Mouse (Mus musculus): ENCODE results near the gene Mospd3. TPM values are rescaled to one million over a fixed set of nuclear protein-coding genes. Genes with fewer than 3 reads are reported as not detected.
A peak's percentile ranks its signal among the peaks of the same experiment; 100 is the strongest.
"Not testable (repeated sequence)": the region's sequence is repeated elsewhere in the genome, so short reads cannot be mapped to it uniquely, and the experiment has no call there.

Gene Mospd3
- total and polyA plus RNA-seq, 3 experiments, result 10.7 to 32.3 (median 16.3) TPM

DNA sequence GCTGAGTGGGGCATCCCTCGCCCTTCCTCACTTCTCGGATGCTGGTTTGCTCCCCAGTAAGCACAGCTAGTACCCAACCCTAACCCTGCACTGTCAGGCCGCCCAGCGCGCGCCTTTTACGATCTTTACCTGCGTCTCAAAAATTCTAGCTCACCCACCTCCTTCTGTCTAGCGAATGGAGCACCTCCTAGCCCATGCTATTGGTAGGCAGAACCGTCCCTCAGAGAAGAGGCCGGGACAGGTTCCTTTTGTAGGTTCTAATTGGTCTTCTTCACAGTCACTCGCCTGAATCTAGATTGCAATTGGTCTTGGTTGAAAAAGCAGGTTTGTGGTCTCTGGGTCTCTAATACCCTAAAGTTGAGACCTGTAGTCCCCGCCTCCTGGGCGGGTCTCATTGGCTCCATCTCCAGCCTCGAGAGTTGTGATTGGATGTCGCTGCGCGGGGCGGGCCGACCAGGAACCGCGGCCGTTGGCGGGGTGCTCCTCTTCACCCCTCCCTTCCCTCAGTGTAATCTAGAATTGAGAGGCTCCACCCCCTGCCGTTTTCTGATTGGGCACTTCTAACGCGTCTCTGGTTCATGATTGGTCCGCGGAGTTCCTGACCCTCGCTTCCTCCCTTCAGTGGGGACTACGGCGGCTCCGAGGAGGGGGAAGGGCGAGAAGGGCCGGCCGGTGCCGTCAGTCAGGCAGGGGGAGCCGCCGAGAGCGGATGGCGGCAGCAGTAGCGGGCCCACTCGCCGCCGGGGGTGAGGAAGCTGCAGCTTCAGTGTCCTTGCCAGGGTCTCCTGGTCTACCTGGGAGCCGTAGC is 27.8 kb upstream of the Mospd3 start, which contains the start of the genes Fbxo24, Lrch4 and Gm20605:
Fbxo24 (minus strand) TSS at position 505 of the 808 bp plus-strand sequence.
Lrch4 (plus strand) TSS at position 624 of the 808 bp plus-strand sequence.
Gm20605 (plus strand) TSS at position 678 of the 808 bp plus-strand sequence.
- Histone ChIP-seq H3K4me1 (ENCODE audit: control insufficient read depth, insufficient read depth, low read length) (peaks cover 12% of the 10 kb centered on the region), H3K9ac (ENCODE audit: low read depth, low read length) (peak within 1 kb of the TSS; percentile 90), H3K4me3 (peak within 1 kb of the TSS; percentile 95), H3K27ac (peak within 1 kb of the TSS; percentile 94), H3K79me2 (replicated peaks; ENCODE audit: control insufficient read depth, insufficient read depth, low read length) (no peaks in the 10 kb centered on the region; the same call in none of the 2 replicates), H3K36me3 (ENCODE audit: control insufficient read depth, insufficient read depth, low read length) (no peaks in the 10 kb centered on the region), H3K27me3 (ENCODE audit: control insufficient read depth, insufficient read depth, low read length) (no peaks in the 10 kb centered on the region)
- intact Hi-C loops (cut with DNase I), result loop anchor here (1.0 to 2.0 kb wide), 3 partner anchors 18 to 96 kb away; partner anchors contain the start of genes Epo, Gnb2 and Mospd3
- TF ChIP-seq CTCF (IDR thresholded peaks at IDR 0.05), result peak; percentile 16; the same call in 1 of the 2 replicates
- TF ChIP-seq EP300 (IDR thresholded peaks at IDR 0.05; ENCODE audit: insufficient read depth, low read depth, low read length), result peak; percentile 68; the same call in 1 of the 2 replicates
- TF ChIP-seq POLR2A (IDR thresholded peaks at IDR 0.05; ENCODE audit: insufficient read depth, low read depth, low read length), result peak; percentile 95
- peak; percentile 98 to 100 for DNase-seq
- under 1% methylated on average over 46 of the region's 46 CpGs for WGBS

- Histone ChIP-seq H3K36me3 (ENCODE audit: control insufficient read depth, insufficient read depth, low read length) (no peaks in the 10 kb centered on the region), H3K9ac (ENCODE audit: low read depth, low read length) (peak overlapping the region; percentile 72), H3K4me1 (ENCODE audit: control insufficient read depth, insufficient read depth, low read length) (peaks cover 12% of the 10 kb centered on the region), H3K27ac (peak overlapping the region; percentile 93), H3K27me3 (ENCODE audit: control insufficient read depth, insufficient read depth, low read length) (no peaks in the 10 kb centered on the region), H3K79me2 (replicated peaks; ENCODE audit: control insufficient read depth, insufficient read depth, low read length) (no peaks in the 10 kb centered on the region; the same call in none of the 2 replicates), H3K4me3 (peak overlapping the region; percentile 95)
- peak; percentile 41 for TF ChIP-seq CTCF (IDR thresholded peaks at IDR 0.05)
- TF ChIP-seq POLR2A (IDR thresholded peaks at IDR 0.05; ENCODE audit: insufficient read depth, low read depth, low read length), result peak; percentile 33; the same call in 1 of the 2 replicates
- TF ChIP-seq EP300 (IDR thresholded peaks at IDR 0.05; ENCODE audit: insufficient read depth, low read depth, low read length), result no peak
- peak in 1 of 2 experiments; percentile 64 for DNase-seq
- intact Hi-C loops (cut with DNase I), result loop anchor here (1.0 to 2.0 kb wide), 3 partner anchors 18 to 95 kb away; partner anchors contain the start of genes Epo, Gnb2 and Mospd3
- under 1% methylated on average over 9 of the region's 9 CpGs for WGBS
Measured at GRCm38 (mm10) chr5:137627991-137628390, 27.1 kb upstream of the Mospd3 start.

DNA sequence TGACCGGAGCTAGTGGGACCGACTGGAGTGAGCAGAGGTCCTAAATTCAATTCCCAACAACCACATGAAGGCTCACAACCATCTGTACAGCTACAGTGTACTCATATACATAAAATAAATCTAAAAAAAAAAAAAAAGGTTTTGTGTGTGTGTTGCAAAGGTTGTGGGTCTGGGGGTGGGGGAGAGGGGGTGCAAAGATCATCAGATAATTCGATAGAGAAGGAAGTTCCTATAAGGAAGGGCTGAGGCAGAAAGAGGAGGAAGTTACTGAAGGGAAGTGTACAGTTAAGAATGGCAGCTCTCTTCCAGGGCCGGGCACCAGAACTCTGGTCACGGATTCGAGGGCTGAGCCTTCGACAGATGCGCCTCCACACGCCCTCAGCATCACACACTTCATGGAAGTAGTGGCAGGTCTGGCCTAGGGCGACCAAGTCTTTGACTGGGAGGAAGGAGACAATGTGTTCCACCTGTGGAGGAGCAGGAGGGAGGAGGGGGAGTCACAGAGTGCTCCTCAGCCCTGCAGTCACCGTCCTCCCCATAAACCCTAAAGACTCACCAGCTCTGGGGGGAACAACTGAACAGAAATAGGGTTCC is 23.2 kb upstream of the Mospd3 start:
- Histone ChIP-seq H3K36me3 (ENCODE audit: control insufficient read depth, insufficient read depth, low read length) (no peaks in the 10 kb centered on the region), H3K79me2 (replicated peaks; ENCODE audit: control insufficient read depth, insufficient read depth, low read length) (no peaks in the 10 kb centered on the region), H3K27ac (no peak overlapping the region), H3K9ac (ENCODE audit: low read depth, low read length) (no peak overlapping the region), H3K27me3 (ENCODE audit: control insufficient read depth, insufficient read depth, low read length) (no peaks in the 10 kb centered on the region), H3K4me1 (ENCODE audit: control insufficient read depth, insufficient read depth, low read length) (peaks cover 1% of the 10 kb centered on the region), H3K4me3 (no peak overlapping the region)
- 60% methylated on average over 11 of the region's 11 CpGs for WGBS
- intact Hi-C loops (cut with DNase I), result no loop called here
- DNase-seq, result no peak
- TF ChIP-seq CTCF (IDR thresholded peaks at IDR 0.05), result no peak
- TF ChIP-seq POLR2A (IDR thresholded peaks at IDR 0.05; ENCODE audit: insufficient read depth, low read depth, low read length), result no peak
- no peak for TF ChIP-seq EP300 (IDR thresholded peaks at IDR 0.05; ENCODE audit: insufficient read depth, low read depth, low read length)

DNA sequence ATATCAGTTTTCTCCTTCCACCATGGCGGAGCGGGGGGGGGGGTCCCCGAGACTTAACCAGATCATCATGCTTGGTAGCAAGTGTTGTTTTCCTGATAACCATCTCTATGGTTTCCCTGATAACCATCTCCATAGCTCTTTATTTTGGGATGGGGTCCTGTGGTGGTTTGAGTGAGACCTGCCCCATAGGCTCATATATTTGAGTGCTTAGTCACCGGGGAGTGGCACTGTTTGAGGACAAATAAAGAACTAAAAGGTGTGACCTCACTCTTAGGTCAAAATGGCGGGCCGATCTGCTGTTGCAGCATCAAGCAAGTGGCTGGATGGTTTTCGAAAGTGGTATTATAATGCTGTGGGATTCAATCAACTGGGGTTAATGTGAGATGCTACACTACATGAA is 14.5 kb upstream of the Mospd3 start:
- 84% methylated on average over 7 of the region's 7 CpGs for WGBS
- Histone ChIP-seq H3K4me1 (ENCODE audit: control insufficient read depth, insufficient read depth, low read length) (peaks cover 8% of the 10 kb centered on the region), H3K4me3 (no peak overlapping the region), H3K36me3 (ENCODE audit: control insufficient read depth, insufficient read depth, low read length) (no peaks in the 10 kb centered on the region), H3K9ac (ENCODE audit: low read depth, low read length) (no peak overlapping the region), H3K79me2 (replicated peaks; ENCODE audit: control insufficient read depth, insufficient read depth, low read length) (no peaks in the 10 kb centered on the region), H3K27ac (no peak overlapping the region), H3K27me3 (ENCODE audit: control insufficient read depth, insufficient read depth, low read length) (no peaks in the 10 kb centered on the region)
- DNase-seq, result no peak
- intact Hi-C loops (cut with DNase I), result no loop called here
- no peak for TF ChIP-seq POLR2A (IDR thresholded peaks at IDR 0.05; ENCODE audit: insufficient read depth, low read depth, low read length)
- TF ChIP-seq EP300 (IDR thresholded peaks at IDR 0.05; ENCODE audit: insufficient read depth, low read depth, low read length), result no peak
- TF ChIP-seq CTCF (IDR thresholded peaks at IDR 0.05), result no peak

- H3K4me1 ChIP-seq (ENCODE audit: control insufficient read depth, insufficient read depth, low read length); DNase-seq; H3K79me2 ChIP-seq (replicated peaks; ENCODE audit: control insufficient read depth, insufficient read depth, low read length); intact Hi-C loops (cut with DNase I); H3K27me3 ChIP-seq (ENCODE audit: control insufficient read depth, insufficient read depth, low read length); H3K27ac ChIP-seq; H3K9ac ChIP-seq (ENCODE audit: low read depth, low read length); H3K4me3 ChIP-seq; H3K36me3 ChIP-seq (ENCODE audit: control insufficient read depth, insufficient read depth, low read length): not testable (repeated sequence)
- TF ChIP-seq CTCF (IDR thresholded peaks at IDR 0.05), result peak; percentile 38
- WGBS, result 96% methylated on average over 2 of the region's 2 CpGs
Measured at GRCm38 (mm10) chr5:137614921-137615320, 14.1 kb upstream of the Mospd3 start.

All from heart, adult 2 months (tissue).